Mouse (Mus musculus) mouse trophoblast stem cell (cell line): ENCODE data around the gene Timm10.
"Not testable (repeated sequence)": the region's sequence is repeated elsewhere in the genome, so short reads cannot be mapped to it uniquely, and the experiment has no call there.

ENCODE experiments used
- in situ Hi-C, 2 experiments: fragments of 300-500 bp; cut with MseI, MboI; formaldehyde crosslinking; loops; 2 replicates in 1 of 2; 3 replicates in 1 of 2; pipeline ENCODE4 v1.15.1; 2025

Gene Timm10

DNA sequence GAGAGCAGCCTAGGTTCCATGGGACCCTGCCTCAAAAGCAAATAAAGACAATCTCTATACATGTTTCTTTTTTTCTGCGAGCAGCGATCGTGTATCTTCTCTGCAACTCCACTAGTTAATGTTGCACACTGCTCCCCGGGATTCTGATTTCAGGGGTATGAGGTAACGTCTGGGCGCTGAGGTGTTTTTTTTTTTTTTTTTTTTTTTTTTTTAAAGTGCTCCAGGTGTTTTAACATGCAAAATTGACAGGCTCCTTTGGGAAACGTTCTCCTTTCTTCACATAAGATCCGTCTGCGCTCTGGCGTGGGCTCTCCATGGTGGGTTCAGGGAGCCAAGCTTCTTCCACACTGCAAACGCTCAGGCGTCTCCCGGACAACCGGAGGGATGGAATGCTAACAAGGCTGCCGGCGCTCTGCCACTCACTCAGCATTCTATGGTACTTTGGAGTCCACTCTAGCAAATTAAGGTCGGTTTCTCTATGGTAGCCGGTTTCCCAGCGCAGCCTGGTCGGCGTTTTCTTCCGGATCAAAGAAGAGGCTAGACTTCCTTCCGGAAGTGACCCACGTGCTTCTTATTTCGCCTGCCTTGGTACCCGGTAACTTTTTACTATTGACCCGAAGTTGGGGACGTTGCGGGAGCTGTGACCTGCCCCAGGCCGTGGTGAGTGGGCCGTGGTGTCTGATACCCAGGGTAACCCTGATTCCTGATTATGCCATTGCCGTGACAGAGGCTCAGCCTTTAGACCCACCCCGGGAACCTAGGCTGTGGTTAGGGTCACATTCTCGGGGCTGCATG, at the start of gene Timm10:
Timm10 (plus strand) TSS at position 510 of the 795 bp plus-strand sequence.
- in situ Hi-C loops: no loop called here

DNA sequence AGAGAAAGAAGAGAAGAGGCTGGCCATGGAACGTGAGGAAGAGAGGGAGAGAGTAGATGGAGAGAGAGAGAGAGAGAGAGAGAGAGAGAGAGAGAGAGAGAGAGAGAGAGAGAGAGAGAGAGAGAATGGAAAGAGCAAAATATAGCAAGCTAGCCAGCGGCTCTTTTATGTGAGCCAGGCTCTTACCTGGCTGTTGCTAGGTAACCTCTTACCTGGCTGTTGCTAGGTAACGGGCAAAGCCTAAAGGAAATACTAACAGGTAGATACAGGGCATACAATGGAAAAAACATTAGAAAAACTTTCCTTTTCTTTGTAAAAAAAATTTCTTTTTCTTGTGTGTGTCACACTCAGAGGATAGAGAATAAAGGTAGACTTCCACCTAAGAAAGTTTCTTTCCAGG, 49.1 kb upstream of the Timm10 start:
- in situ Hi-C loops: no loop called here

DNA sequence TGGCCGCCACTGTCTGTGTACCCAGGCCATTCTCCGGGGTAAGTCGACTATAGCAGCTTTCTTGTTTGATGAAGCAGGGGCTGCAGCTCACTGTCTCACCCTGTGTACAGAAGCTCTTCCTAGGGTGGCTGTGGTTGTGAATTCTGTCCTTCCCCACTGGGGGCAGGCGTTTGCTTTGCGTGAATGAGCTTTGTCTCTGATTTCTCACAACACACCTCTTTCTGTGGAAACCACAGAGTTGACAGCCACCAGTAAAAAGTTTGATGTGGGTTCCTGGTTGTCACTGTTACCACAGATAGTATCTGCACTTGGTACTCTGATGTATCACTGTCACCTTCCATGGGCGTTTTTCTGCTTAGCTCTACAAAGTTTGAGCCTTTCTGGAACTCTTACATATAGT, 47.6 kb upstream of the Timm10 start:
- in situ Hi-C loops: no loop called here

DNA sequence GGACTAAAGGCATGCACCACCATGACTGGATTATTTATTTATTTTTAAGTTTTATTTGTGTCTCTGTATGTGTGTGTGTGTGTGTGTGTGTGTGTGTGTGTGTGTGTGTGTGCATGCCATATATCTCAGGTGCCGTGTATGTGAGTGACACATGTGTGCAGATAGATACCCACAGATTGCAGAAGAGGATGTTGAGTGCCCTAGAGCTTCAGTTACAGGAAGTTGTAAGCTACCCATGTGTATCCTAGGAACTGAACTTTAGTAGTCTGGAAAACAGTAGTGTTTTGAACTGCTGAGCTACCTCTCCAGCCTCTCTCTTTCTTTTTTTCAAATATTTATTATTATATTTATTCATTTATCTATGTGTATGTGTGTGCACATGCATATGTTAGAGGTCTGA, 43.5 kb upstream of the Timm10 start:
- in situ Hi-C loops: no loop called here

DNA sequence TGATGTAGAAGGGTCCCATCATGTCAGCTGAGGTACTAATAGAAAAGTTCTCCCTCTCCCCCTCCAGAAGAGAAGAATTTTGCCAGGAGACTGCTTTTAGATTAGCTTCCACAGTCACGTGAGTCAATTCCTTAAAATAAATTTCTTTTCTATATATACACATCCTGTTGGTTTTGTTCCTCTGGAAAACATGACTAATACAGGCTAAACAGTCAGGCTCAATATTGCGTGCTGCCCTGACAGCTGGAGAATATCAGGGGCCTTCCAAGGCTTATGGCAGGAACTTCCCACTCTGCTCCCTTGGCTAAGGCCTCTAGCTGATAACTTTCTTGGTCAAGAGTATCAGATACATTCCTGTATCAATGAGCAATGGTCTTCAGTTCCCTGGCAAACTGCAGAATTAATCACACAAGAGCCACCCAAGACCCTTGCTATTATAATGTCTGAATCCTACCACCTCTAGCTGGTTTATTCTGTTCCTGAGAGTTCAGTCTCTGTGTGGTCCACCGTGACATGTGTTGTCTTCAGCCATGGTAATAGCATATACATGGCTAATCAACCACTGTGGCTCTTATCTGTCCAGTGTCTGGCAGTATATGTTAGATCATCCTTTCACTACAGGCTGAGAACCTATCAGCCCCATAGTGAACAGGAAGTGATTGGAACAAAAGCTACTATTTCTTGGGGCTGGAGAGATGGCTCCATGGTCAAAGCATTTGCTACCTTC, 42.8 kb upstream of the Timm10 start:
- in situ Hi-C loops: no loop called here

DNA sequence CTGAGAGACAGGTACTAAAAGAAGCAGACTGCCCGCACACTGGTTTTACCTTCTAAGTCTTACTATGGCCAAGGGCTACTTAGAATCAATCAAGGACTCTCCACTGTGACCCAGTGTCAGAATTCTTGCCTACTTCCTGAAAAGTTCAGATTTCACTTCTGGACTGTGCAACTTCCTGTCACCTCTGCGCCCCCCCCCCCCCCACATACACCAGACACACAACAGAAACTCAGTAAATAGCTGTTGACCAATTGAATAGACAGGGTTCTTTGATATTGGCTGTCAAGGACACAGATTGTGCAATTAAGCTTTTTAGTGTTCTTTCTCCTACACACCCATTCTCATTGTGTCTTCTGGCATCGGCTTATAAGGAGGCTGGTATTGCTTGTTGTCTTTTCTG, 38.5 kb upstream of the Timm10 start:
- in situ Hi-C loops: no loop called here

DNA sequence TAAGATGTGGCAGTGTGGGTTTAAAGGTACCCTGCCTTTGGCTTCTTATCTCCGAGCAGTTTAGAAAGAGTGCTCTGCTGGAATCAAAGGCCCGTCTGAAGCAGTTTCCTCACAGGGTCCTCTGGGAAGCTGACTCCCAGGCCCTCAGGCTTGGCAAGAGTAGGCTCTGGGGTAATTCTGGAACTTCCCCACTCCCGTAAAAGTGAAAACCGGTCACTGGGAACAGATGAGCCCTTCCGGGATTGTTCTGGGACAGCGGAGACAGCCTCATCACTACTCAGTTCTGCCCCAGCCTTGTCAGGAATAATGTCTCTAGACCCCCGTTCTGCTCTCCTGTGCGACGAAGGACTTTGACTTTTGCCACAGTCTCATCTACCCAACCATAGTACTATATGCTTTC, 36.4 kb upstream of the Timm10 start:
- in situ Hi-C loops: no loop called here

DNA sequence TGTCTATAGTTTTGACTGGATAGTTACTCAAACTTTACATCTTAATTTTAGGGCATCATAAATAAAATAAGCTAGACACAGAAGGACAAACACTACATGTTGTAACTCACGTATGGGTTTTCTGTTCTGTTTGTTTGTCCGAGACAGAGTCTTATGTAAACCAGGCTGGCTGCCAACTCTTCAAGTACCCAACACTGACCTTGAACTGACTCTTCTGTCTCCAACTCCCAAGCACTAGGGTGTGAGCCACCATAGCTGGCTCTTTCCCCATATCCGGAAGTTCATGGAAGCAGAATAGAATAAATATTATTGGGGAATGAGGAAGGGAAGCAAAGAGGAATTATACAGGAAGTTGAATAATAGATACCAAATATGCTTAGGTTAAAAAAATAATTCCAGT, 34.3 kb upstream of the Timm10 start:
- in situ Hi-C loops: no loop called here

DNA sequence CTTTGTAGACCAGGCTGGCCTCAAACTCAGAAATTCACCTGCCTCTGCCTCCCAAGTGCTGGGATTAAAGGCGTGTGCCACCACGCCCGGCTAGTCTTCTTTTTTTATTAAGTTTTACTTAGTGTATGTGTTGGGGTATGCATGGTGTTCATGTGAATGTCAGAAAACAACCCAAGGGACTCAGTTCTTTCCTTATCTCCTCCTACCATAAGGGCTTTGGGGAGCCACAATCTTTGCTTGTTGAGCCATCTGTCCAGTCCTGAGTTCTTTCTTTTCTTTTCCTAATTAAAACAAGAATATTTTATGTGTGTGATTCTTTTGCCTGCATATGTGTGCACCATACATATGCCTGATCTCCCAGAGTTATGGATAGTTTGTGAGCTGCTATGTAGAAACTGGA, 33.6 kb upstream of the Timm10 start:
- in situ Hi-C loops: no loop called here

DNA sequence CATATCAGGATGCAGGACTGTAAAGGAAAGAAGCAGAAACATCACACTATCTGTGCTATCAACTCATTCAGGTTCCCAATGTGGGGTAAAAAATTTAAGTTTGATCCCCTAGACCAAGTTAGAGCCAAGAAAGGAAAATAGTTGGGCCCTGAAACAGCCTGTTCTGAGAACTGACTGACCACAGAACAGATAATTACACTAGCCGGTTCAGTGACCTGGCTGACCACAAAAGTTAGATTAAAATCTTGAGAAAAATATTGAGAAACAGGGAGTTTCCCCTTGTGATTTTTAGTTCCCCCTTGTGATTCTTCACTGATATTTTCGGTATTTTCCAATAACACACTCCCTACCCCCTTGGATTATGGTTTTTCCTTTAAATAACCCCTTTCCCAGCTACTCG, 32.9 kb upstream of the Timm10 start:
- in situ Hi-C loops: no loop called here

DNA sequence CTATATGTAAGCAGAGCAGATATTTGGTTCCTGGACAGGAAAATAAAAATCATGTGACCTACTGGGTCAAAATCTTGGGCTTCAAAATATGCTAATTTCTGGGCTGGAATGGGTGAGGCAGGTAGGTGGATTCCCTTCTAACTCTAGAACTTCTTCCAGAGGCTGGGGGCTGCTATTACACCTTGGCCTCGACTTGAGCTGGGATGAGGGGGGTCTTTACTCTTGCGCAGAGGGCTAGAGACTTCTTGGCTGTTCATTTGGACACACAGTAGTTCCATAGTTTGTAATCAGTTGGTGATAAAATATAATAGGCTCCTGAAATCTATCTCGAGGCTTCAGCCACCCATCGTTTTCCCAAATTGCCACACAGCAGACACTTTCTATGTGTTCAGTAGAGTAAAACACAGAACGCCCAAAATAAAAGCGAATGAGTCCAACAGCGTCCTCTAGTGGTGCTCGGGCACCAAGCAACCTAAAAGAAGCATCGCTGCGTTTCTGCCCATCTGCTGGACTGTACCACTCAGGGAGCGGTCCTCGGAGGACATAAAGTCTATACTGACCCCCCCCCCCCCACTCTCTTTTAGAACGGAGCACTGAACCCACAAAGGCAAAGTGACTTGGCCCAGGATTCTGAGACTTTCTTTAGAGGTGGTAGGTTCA, 28.8 kb upstream of the Timm10 start:
- in situ Hi-C loops: no loop called here

DNA sequence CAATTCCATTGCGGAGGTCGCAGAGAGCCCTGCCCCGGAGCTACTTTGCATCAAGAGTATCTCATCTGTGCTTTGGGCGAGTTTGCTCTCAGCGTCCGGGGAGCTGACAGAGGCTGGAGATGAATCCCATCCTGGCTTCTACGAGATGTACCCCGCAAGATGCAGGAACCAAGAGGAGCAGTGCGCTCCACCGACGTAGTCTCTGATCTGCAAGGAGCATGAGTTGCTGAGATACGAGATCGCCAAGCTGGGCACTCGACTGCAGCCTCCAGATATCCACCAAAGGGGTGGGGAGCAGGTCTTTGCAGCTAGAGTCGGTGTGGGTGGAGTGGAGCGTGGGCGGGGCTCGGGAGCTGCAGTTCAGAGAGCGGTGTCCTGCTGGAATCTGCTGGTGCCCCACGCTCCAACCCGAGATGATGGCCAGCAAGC, 28.3 kb upstream of the Timm10 start, which contains the start of gene Ube2l6:
Ube2l6 (plus strand) TSS at position 336 of the 429 bp plus-strand sequence.
- in situ Hi-C loops: no loop called here

DNA sequence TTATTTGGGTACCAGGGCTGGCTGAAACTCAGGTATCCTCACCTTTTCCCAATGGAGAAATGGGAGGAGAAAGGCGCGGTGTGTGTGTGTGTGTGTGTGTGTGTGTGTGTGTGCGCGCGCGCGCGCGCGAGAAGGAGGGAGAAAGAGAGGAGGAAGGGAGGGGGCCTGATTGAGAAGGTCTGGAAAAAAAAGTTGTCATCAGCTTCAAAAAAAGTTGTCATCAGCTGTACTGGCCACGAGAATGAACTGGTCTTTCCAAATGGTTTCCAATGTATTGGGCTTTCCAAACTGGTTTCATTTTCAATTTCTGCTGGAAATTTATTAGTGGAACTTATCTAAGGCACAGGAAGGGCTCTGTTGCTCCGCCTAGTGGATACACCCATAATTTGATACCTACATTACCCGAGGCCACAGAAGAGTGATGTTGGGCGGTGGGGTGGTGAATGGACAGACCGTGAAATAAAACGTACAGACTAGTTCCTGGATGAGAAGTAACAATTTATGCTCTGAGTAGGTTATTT, 27.7 kb upstream of the Timm10 start:
- in situ Hi-C loops: no loop called here

DNA sequence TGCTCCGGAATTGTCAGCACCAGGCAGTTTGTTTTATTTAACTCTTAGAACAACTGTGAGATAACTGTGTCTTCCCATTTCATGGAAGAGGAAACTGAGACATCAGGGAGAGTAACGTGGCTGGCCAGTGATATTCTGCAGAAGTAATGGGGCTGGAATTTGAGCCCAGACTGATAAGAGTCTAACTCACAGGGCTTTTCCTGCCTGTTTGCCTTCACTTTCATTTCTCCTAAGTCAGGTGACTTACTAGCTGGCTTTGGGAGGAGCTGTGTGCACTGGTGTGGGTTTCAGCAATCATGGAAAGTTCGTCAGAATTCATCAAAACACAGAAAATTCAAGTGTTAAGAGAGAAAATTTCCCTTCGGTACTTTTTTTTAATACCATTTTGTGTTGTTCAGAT, 26.5 kb upstream of the Timm10 start:
- in situ Hi-C loops: no loop called here

DNA sequence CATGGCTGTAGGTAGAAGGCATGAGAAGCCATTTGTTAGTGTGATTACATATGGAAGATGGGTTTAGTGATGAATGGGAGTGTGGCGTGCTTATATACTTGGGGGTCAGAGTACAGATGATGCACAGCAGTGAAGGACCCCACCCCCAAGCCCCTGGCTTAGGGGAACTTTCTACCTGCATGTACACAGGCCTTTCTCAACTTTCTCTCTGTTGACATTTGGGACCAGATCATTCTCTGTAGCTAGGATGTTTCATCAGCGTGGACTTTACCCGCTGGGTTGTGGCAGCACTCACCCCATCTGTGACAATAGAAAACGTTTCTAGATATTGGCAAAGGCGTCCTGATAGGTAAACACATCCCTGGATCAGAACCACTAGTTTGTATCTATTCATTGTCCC, 25.6 kb upstream of the Timm10 start:
- in situ Hi-C loops: not testable (repeated sequence)

DNA sequence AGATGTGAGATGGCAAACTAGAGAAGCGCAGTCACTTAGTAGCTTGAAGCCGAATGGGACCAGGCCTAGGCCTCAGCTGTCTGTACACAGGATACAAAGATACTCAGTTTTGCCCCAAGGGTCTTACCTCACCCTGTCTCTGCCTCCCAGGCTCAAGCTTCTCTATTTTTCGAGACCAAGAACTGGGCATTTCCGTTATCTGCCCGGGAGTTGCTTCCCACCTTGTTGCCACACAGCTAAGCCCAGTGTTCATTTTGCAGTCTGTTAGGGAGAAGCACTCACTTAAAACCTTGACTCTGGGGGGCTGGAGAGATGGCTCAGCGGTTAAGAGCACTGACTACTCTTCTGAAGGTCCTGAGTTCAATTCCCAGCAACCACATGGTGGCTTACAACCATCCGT, 22.8 kb upstream of the Timm10 start:
- in situ Hi-C loops: no loop called here

DNA sequence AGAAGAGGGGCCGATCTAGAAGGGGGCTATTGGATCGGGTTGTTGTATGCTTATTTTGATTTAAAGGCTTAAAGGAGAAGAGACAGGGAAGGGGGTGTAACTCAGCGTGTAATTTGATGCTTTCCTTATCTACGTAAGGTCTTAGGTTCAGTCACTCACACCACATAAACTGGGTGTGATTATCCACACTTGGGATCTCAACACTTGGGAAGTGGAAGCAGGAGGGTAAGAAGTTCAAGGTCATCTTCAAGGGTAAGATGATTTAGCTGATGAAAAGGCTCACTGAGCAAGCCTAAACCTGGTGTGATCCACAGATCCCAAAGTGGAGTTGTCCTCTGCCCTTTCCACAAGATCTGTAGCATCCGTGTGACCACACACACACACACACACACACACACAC, 20.3 kb upstream of the Timm10 start:
- in situ Hi-C loops: no loop called here

DNA sequence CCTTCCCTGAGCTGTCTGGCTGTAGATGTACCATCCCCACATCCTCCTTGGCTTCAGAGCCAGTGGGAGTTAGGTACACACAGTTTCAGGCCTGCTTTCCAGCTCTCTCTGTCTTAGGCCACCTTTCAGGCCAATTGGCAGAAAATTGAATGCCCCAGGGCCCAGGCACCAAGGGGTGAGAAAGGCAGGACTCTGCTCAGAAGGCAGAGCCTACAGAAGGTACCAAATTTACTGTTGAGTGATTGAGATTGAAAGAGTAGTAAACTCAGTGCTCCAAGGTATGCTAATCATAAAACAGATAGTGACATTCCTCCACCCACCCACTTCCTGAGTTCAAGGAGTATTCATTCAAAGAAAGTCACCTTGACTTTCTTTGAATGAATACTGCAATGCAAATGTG, 17.5 kb upstream of the Timm10 start:
- in situ Hi-C loops: no loop called here

DNA sequence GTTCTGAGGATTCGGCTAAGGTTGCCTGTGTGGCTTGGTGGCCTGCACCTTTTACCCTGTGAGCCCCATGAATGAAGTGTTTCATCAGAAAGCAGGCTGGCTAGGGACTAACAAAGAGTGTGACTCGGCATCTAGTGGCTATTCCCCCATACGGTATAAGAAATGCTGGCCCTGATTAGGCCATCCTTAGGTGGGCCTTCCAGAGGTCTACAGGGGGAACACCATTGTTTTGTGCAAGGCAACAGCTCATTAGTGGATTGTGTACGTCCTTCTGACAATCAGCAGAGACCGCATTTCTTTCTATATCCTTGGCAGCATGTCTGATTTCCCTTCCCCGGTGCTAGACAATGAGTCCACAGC, 16.3 kb upstream of the Timm10 start:
- in situ Hi-C loops: no loop called here

DNA sequence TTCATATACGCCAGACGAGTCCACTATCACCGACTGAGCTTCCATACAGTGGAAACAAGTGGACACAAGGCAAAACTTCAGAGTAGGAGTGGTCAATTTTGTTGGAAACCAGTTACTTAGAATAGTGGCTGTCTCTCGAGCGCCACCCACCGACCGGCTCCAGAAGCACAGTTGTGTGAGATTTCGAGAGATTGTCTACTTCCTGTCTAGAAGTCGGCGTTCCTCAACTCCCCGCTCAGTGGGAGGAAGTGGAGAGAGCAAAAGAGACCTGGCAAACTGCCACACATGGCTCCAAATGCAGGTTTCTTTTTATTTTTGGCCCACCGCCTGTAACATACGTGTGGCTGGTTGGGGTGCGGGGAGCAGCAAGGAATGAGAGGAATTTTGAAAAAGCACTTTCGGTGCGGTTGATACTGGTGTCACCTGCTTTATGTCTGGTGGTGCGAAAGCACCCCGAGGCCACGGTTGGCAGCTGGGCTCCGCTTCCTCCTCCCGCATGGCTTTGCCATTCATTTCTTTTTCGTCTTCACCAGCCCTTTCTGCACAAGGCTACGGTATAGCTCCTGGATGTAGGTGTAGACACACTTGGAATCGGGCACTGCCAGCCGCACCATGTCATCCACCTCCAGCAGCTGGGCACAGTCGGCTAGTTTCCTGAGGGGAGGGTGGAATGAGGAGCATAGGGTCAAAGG, 15.8 kb upstream of the Timm10 start:
- in situ Hi-C loops: no loop called here

DNA sequence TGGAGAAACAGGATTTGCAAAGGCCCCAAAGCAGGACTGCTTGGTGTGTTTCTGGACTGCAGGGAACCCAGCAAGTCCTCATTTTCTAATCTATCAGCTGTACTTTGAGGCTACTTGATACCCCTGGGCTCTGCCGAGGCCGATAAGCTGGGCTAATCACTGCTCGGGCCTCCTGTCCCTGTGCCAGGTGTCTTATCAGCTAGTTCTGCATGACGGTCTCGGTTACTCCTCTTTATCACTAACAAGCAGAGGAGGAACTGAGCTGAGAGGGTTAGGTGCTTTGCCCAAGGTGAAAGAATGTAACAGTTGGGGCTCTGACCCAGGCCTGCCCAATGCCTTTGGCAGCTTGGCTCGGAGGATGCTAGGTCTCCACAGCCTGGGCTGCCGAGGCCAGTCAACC, 14.9 kb upstream of the Timm10 start:
- in situ Hi-C loops: no loop called here

DNA sequence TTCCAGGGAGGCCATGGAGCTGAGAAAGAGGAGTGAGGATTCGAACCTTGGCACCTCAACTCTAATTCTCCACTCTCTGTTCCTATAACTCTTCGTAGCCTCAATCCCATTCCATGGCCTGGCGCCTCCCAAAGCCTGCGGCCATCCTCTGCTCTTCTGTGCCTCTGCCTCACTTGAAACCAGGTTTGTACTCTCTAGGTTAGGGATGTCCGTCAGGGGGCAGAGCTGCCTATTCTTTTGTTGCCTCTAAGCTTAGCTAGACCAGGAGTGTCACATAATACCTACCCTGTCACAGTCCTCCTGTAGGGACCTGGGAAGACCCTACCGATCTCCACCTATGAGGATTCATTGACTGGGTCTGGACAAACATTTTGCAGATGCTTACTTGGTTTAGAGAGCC, 14.1 kb upstream of the Timm10 start:
- in situ Hi-C loops: no loop called here
